Mouse (Mus musculus): ENCODE data around the gene Plekha6.

Gene Plekha6

DNA sequence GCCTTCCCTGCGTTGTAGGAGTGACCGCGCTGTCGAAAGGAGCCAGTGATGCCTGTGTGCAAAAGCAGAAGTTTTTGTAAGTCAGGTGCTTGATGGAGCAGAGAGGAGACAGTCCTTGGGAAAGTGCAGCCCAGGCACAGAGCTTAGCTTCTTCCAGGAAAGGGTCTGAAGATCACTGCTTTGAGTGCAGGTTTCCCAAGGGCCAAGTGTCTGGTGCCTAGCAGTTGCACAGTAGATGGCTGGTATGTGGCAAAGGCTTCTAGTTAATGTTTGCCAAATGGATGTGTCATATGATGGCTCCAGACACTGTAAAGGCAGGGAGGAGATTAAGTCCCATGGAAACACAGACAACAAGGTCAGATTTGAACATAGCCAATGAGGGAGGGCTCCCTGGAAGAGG, 49.9 kb downstream of the Plekha6 start:
- no peak for DNase-seq (ENCODE audit: low read depth, low spot score)

GRCm38 (mm10) chr1:133214672-133215359, 50.8 kb downstream of the Plekha6 start:
- no peak for DNase-seq (ENCODE audit: low read depth, low spot score)

DNA sequence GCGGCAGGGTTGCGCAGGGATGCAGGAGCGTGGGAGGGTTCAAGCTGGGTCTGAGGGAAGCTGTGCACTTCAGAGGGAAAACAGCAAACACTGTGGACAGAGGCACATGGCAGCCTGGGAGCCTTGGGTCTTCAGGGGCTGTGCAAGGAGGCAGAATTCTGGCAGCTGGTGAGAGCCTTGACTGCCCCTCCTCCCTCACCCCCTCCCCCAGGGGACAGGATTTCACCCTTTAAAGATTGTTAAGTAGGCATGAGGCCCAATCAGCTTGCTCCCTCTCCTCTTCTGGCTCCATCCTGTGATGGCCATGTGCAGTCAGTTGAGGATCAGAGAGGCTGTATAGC, 51.3 kb downstream of the Plekha6 start:
- DNase-seq (ENCODE audit: low read depth, low spot score), result no peak

- DNase-seq (ENCODE audit: low read depth, low spot score), result no peak
Observed at GRCm38 (mm10) chr1:133215753-133216152, 51.7 kb downstream of the Plekha6 start.

DNA sequence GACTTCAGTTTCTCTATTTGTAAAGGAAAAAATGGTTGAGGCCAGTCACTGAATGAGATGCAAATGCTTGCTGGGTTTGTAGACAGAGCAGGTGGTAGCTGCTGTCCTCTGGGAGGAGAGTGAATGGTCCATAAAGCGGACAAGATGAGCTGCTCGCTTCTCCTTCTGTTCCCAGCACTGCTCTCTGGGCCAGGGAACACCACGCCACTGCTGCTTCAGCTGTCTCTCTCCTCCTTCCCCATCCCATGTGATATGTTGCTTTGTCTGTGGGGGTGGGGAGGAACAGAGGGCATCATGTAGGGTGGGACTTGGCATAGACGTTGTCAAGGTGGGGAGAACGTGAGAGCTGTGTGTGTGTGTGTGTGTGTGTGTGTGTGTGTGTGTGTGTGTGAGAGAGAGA, 53.0 kb downstream of the Plekha6 start:
- DNase-seq (ENCODE audit: low read depth, low spot score), result no peak

DNA sequence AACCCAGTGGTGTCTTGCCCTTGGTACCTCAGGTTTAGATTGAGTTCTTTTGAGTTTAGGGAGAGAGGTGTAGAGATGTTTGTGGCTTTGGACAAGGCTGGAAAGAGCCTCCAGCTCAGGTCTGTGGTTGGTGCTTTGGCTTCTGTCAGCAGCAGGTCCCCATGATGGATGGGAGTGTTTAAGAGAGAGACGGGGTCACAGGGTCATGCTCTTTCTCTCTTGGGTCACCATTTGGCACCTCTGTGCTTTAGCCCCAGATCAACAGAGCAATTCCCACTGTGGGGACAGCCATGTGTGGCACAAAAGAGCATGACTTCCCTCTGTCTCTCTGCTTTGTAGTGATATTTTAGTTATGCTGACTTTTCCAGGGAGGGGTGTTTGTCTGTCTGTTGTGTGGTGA, 55.1 kb downstream of the Plekha6 start:
- DNase-seq (ENCODE audit: low read depth, low spot score), result no peak

GRCm38 (mm10) chr1:133221459-133221858, 57.4 kb downstream of the Plekha6 start:
- DNase-seq (ENCODE audit: low read depth, low spot score), result no peak

- DNase-seq (ENCODE audit: low read depth, low spot score), result no peak
Observed at GRCm38 (mm10) chr1:133222445-133222995, 58.5 kb downstream of the Plekha6 start.

DNA sequence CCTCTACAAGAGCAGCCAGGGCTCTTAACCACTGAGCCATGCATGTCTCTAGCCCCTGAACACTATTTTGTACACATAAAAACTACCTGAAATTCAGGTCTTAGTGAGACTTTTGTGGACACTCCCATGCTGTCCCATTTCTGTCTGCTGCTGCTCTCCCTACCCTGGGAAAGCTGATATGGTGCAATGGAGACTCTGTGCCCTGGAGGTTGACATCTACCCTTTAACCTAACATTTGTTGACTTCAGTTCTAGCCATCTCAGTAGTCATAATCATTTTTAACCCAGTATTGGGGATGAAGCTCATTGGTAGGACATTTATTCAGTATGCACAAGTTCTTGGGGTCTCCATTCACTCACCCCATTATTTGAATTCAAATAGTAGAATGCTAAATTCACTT, 60.7 kb downstream of the Plekha6 start:
- DNase-seq (ENCODE audit: low read depth, low spot score), result no peak

DNA sequence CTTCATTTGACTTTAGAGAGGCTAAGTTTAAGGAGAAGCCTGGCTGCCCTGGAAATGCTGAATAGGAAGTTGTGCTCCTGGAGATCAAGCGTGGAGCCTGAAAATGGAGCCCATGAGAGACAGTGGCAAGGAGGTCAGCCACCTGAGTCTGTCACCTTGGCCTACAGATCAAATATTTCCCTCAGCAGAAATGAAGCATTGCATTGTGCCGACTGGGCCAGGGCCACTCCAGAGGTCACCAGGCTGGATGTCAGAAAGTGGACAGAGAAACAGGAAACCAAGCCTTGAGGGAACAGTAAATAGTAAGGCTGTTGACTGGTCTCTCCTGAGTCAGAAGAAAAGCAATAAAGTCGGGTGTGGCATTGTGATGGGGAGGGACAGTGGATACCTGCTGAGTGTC, 61.1 kb downstream of the Plekha6 start:
- no peak for DNase-seq (ENCODE audit: low read depth, low spot score)

DNA sequence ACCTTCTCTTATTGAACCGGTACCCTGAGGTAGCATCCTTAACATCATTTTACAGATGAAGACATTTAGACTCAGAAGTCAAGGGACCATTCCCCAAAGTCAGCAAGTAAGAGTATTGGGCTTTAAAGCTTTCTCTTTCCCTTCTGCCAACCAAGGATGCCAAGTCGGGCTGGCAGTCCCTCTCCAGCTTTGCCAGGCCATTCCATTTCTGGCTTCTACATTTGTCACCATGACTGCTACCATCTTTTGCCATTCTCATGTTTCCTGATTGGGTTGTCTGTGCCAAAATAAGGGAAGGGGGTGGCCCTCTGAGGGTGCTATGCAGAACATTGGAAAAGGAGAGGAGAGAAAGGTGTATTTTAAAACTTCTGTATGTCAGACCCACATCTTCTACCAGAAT, 61.6 kb downstream of the Plekha6 start:
- no peak for DNase-seq (ENCODE audit: low read depth, low spot score)

- no peak for DNase-seq (ENCODE audit: low read depth, low spot score)
Observed at GRCm38 (mm10) chr1:133225963-133226660, 62.1 kb downstream of the Plekha6 start.

DNA sequence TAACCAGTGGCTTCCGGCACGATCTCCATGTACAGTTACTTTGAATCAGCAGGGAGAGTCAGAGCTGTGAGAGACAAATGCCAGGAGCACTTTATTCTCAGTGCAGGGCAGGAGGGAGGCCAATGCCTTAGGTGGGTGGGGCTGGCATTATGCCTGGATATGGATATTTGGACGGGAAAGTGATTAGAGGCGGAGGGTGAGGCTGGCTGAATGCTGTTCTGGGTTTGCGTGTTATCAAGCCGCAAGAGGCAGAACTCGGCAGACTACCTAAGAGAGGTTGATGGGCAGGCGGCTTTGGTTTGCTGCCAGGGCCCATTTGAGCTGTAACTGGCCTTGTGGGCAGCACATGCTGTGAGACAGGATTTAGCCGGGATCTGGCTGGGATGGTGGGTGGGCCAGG, 62.9 kb downstream of the Plekha6 start:
- no peak for DNase-seq (ENCODE audit: low read depth, low spot score)

GRCm38 (mm10) chr1:133227378-133227777, 63.4 kb downstream of the Plekha6 start:
- DNase-seq (ENCODE audit: low read depth, low spot score), result no peak

DNA sequence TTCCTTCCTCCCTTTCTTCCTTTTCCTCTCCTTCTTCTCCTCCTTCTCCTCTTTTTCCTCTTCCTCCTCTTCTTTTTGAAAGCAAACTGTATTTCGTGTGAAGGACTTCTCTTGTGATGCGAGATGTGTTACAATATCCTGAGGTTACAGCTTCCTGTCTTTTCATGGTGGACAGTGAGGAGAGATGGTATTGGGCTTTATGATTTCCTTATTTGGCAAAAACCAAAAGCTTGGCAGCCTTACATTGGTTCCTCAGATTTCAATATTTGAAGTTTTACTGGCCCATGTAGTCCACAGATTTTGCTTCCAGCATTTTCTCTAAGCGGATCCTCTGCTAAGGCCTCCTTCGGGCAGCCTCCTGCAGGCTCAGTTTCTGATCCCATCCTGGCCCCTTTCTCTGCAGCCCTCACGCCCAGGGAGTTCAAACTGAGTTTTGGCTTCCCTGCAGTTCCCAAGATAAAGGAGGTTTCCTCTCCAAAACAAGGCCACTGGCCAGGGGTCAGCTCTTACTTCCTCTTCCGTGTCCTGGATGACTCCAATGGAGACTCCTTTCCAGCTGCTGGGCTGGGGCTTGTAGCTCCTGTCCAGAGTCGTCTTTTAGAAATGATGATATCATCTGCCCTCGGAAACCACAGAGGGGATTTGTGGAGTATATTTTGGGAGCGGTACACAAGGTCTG, 64.9 kb downstream of the Plekha6 start:
- no peak for DNase-seq (ENCODE audit: low read depth, low spot score)

GRCm38 (mm10) chr1:133231523-133232193, 67.6 kb downstream of the Plekha6 start:
- DNase-seq (ENCODE audit: low read depth, low spot score), result no peak

GRCm38 (mm10) chr1:133235909-133236308, 71.9 kb downstream of the Plekha6 start:
- no peak for DNase-seq (ENCODE audit: low read depth, low spot score)

DNA sequence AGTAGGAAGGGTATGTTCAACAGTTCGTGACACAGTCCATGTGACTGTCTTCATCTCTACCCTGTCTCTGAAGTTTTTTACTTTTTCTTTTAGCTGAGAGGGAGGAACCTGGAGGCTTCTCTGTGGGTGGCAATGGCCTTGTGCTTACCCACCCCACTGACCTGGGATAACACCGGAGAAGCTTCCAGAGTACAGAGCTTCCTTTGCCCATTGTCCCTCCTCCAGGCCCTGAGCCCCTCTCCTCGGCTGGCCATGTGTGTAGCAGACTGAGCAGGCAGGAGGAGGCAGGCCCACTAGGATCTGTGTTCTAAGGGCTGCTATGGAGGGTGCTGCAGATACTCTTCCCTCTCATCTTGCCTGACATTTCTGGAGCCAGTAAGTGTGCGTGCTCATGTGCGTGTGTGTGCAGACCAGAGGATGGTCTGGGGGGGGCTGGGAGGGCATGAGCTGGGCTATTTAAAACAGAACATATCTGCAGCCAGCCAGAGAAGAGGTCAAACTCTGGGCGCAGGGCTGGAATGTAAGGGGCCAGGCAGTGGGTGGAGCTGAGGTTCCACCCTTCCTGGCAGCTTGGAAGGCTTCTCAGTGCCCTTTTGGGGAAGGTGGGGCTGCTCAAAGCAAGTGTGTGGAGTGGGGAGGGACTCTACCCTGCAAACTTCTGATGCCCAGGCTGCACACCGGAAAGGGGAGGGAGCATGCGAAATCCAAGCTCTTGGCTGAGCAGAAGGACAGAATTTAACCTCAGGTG, 72.9 kb downstream of the Plekha6 start:
- DNase-seq (ENCODE audit: low read depth, low spot score), result no peak

- peak; percentile 25 for DNase-seq (ENCODE audit: low read depth, low spot score)
Observed at GRCm38 (mm10) chr1:133237670-133238069, 73.7 kb downstream of the Plekha6 start.

DNA sequence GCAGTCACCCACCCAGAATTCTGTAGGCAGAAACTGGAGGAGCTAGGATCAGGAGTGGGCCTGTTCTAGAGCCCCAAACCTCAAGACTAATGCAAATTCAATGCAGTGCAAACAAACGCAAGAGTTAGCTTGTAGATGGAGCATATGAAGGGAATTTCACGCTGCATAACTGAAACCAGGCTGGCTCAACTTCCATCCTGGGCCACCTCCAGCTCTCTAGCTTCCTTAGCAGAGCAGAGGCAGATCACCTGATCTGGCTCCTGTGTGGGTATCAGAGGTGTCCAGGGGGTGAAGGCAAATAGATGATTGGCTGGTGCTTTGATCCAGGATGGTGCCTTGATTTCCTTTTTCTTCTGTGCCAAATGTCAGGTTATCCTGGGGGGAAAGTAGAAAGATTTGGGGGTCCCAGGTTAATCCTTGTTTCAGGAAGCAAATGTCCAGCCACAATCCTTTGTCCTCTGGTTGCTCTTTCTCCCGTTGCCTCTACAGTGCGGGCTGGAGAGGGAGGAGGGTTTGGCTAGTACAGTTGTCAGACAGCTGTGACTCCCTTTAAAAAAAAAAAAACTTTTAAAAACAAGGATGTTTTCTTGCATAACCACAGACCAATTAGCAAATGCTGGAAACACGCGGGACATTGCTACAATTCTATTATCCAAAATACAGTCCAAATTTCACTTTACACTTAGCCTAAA, 75.3 kb downstream of the Plekha6 start:
- DNase-seq (ENCODE audit: low read depth, low spot score), result no peak

- DNase-seq (ENCODE audit: low read depth, low spot score), result peak; percentile 60
Observed at GRCm38 (mm10) chr1:133239813-133240160, 75.8 kb downstream of the Plekha6 start.

Data from A20 (cell line).